Mouse (Mus musculus): Measurements from ENCODE around the gene Snx8.
"Not testable (repeated sequence)": the region's sequence is repeated elsewhere in the genome, so short reads cannot be mapped to it uniquely, and the experiment has no call there.

Gene Snx8

DNA sequence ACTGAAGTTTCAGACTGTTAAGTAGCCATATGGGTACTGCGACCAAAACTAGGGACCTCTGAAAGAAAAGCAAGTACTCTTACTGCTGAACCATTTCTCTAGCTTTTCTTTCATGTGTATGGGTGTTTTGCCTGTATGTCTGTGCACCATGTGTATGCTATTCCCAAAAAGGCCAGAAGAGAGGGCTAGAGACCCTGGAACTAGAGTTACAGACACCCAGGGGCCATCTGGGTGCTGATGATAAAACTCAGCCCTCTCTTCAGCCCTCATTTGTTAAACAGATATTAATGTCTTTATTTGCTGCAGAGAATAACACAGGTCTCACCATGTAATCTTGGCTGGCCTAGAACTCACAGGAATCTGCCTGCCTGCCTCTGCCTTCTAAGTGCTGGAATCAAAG lies 4.6 kb downstream of the Snx8 start:
- no peak for DNase-seq (ENCODE audit: low read depth, low spot score)

DNA sequence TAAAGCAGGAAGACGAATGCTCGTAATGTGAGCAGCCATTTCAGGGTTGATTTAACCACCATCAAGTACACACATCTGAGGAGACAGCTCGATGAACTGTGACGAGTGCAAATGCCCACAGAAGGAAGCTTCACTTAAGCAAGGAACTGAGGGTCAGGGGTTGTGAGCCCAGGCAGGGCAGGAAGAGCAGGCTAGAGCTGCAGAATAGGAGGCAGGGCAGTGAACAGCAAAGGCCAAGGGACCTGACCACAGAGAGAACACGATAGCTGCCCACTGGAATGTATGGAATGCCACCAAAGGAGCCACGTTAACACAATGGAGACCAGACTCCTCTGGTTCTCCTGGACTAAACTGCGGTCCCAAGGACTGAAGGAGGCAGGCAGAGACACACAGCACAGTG lies 5.5 kb downstream of the Snx8 start:
- no peak for DNase-seq (ENCODE audit: low read depth, low spot score)

DNA sequence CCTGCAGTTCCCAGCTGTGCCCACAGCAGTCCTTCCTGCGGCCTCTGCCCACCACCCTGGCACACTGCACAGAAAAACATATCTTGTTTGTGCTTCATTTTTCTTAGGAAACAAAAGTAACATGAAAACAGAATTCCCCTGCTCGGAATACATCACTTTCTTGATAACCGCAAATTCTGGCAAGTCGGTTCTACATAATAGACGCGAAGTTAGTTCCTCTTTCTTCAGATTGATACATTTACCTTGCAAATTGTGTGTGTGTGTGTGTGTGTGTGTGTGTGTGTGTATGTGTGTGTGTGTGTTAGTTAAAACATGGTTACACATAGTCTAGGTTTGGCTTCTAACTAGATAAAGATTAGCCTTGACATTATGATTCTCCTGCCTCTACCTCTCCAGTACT lies 6.4 kb downstream of the Snx8 start:
- no peak for DNase-seq (ENCODE audit: low read depth, low spot score)

- DNase-seq (ENCODE audit: low read depth, low spot score), result no peak
Measured at GRCm38 (mm10) chr5:140381156-140381555, 7.9 kb downstream of the Snx8 start.

GRCm38 (mm10) chr5:140379299-140379698 lies 9.8 kb downstream of the Snx8 start:
- DNase-seq (ENCODE audit: low read depth, low spot score), result no peak

GRCm38 (mm10) chr5:140378121-140378853 lies 10.8 kb downstream of the Snx8 start:
- DNase-seq (ENCODE audit: low read depth, low spot score), result no peak

GRCm38 (mm10) chr5:140375249-140375829 lies 13.7 kb downstream of the Snx8 start:
- DNase-seq (ENCODE audit: low read depth, low spot score), result no peak

GRCm38 (mm10) chr5:140374226-140374625 lies 14.8 kb downstream of the Snx8 start:
- no peak for DNase-seq (ENCODE audit: low read depth, low spot score)

GRCm38 (mm10) chr5:140373711-140374110 lies 15.4 kb downstream of the Snx8 start:
- no peak for DNase-seq (ENCODE audit: low read depth, low spot score)

GRCm38 (mm10) chr5:140371671-140372070 lies 17.4 kb downstream of the Snx8 start:
- no peak for DNase-seq (ENCODE audit: low read depth, low spot score)

DNA sequence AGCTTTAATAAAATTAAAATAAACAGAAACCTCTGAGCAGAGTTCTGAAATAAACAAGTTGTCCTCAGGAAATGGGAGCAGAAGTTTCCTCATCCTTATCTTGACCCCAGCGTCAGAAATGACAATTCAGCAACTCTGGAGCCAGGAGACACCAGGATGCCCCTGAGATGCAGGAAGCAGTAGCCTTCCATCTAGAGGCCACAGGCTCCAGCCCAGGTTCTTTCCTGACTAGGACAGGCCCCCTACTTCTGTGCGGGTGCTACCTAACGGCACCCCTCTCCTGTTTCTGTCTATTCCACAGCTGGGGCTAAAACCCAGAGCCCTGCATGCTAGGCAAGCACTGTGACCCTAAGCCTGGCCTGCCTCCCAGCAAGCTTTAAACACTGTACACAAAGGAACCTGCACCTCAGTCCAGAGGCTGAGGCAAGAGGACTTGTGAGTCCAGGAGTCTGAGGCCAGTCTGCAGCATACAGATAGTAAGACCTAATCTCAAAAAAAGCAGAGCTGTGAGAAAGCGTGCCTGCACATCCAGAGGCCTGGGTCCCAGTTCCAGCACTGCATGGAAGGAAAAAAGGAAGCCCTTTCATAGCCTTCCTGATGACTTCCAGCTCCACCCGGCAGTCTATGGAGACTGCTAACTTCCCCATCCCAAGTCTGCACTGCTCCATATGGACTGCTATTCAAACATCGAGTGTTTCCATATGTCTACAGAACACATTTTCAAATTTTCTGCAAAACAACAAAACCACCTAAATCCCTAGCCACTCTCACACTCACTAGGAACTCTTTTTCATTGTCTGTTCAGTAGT lies 18.4 kb downstream of the Snx8 start:
- DNase-seq (ENCODE audit: low read depth, low spot score), result no peak

- DNase-seq (ENCODE audit: low read depth, low spot score), result no peak
Measured at GRCm38 (mm10) chr5:140369466-140369865, 19.6 kb downstream of the Snx8 start.

DNA sequence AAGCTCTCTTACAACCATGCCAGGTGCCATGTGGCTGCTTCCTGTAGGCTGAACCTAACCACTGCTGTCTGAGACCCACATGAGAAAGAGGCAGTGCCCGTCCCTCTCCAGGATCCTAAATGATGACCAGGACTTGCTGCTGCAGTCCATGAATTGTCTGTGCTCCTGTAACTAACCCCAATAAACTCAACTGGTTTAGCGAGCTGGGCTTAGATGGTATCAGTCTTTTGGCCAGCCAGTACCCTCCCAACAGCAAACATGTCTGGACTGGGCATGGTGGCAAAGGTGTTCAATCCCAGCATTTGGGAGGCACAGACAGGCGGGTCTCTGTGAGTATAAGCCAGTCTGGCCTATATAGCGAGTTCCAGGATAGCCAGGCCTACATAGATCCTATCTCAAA lies 20.1 kb downstream of the Snx8 start:
- DNase-seq (ENCODE audit: low read depth, low spot score), result no peak

- DNase-seq (ENCODE audit: low read depth, low spot score), result not testable (repeated sequence)
Measured at GRCm38 (mm10) chr5:140368126-140368525, 20.9 kb downstream of the Snx8 start.

- no peak for DNase-seq (ENCODE audit: low read depth, low spot score)
Measured at GRCm38 (mm10) chr5:140364415-140364814, 24.6 kb downstream of the Snx8 start.

DNA sequence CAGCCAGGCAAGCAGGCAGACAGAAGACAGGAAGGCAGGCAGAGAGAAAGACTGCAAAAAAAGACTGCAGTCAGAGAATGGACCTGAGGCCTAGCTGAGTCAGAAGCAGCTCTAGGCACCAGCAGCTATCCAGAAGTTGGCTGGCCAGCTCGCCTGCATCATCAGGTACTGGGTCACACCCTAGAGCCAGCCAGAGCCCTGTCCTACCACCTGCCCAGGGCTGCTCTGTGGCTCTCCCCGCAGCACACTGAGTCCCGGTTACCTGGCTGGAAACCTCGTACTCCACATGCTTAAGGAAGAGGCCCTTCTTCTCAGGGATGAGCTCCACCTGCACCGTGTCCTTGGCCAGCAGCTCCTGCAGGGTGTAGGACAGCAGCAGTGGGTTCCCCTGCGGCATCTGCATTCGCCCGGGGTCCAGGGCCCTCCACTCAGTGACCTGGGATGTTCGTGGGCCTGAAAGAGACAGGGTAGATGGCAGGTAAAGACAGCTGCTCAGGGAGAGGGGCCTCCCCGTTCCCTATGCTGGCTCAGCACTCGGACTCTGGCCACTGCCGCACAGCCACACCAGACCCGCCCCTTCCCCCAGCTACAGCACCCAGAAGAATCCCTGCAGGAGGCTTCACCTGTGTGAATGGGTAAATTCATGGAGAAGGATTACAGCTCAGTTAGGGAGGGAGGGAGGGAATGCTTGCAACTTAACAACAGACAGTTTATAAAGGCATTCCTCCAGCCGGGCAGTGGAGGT lies 29.0 kb downstream of the Snx8 start:
- DNase-seq (ENCODE audit: low read depth, low spot score), result no peak

DNA sequence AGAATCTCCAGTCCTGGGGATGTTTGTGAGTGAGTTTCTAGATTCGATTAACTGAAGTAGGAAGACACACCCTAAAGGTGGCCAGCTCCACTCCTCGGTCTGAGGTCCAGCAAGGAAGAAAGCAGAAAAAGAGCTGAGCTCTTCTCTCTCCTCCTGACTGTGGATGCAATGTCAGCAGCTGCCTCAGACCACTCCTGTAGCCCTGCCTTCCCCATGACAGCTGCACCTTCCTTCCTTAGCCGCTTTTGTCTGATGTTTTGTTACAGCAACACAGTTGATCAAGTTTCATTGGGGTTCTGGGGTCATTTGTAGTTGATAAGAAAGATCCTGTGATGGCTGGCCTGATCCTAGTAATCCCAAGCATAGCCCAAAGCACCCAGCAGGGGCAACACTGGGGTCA lies 31.6 kb downstream of the Snx8 start:
- DNase-seq (ENCODE audit: low read depth, low spot score), result no peak

DNA sequence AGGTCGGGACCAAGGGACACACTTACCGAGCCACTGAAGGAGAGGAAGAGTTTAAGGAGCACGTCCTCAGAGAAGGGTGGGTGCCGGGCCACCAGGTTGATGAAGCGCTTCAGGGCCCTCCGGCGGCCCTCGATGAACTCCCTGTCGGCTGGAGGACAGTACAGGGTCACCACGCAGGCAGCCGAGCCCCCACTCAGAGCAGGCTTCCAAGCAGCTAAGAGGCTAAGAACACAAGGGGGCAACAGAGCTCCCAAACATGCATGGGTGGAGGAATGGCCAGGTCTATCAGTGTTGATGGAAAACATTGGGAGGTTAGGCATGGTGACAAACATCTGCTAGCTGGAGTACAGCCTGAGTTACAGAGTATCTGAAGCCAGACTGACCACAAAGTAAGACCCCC lies 33.1 kb downstream of the Snx8 start:
- no peak for DNase-seq (ENCODE audit: low read depth, low spot score)

DNA sequence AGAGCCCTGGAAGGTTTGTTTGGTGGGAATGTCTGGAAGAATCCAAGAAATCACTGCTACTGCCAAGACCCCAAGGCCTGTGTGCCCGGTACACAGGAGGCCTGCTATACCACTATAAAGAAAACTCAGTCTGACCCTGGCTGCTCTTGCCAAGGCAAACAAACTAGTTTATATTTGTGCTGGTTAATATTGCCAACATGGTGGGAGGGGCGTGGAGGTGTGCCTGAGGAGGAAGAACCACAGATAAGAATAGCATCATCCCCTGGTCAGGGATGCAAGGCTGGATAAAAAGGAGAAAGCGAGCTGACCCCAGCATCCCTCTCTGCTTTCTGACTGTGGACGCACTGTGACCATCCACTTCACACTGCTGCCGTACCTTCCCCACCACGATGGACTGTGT lies 36.7 kb downstream of the Snx8 start:
- DNase-seq (ENCODE audit: low read depth, low spot score), result no peak

DNA sequence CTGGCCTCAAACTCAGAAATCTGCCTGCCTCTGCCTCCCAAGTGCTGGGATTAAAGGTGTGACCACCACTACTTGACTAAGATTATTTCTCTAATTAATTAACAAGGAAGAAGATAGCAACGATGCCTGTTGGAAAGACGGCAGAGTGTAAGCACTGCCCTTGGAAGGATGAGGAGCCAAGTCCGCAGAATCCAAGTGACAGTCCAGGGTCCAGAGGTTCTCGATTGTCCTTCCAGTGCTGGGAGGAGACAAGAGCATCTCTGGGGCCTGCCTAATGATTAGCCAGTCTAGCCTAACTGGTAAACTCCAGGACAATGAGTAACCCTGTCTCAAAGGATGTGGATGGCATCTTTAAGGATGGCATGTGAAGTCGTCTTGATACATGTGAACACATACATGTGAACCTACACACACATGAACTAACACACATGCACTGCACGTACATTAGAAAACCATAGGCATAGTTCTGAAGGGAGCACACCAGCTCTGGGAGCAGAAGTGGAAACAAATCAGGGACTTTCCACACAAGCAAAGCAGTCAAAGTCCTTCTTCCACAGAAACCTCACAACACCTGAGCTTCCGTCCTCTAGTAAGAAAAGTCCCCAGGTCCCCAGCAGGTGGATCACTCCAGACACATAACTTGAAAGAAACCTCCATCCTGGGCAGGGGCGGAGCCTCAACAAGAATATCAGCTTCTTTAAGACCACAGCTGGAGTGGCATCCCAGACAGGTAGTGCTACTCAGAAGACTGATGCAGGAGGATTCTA lies 38.1 kb downstream of the Snx8 start:
- DNase-seq (ENCODE audit: low read depth, low spot score), result no peak

DNA sequence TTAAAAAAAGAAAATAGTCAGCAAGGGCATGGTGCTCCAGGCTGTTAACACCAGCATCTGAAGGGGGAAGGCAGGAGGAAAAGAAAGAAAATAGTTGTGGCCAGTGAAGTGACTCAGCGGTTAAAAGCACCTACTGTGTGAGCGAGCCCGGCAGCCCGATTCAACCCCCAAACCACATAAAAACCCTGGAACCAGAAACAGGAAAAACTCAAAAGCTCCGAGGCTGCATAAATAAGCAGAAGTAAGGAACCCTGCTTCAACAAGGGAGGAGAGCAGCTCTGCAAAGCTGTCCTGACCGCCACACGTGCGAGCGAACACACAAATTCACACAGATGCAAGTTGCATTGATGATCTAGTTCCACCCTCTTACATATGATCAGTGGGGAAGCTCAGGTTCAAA lies 39.2 kb downstream of the Snx8 start:
- no peak for DNase-seq (ENCODE audit: low read depth, low spot score)

Data from embryo, embryonic 11.5 days (tissue).